Mouse (Mus musculus): ENCODE measurements around the gene Grm5. TPM values are rescaled to one million over a fixed set of nuclear protein-coding genes. Genes with fewer than 3 reads are reported as not detected.

Grm5 gene
- under 1 TPM in 1 of 26 experiments, not detected in 25; 0.16 TPM for total RNA-seq (2018; cell fraction: chromatin; rRNA removed)
- under 1 TPM in 2 of 26 experiments, not detected in 24; 0.05 TPM for total RNA-seq (2018; cell fraction: cytosol; rRNA removed)
- under 1 TPM in 4 of 26 experiments, not detected in 22; 0.06 to 0.17 (median 0.16) TPM for total RNA-seq (2018; cell fraction: nucleus; rRNA removed)
- polyA plus RNA-seq (2018) = not detected in 3 replicates

DNA sequence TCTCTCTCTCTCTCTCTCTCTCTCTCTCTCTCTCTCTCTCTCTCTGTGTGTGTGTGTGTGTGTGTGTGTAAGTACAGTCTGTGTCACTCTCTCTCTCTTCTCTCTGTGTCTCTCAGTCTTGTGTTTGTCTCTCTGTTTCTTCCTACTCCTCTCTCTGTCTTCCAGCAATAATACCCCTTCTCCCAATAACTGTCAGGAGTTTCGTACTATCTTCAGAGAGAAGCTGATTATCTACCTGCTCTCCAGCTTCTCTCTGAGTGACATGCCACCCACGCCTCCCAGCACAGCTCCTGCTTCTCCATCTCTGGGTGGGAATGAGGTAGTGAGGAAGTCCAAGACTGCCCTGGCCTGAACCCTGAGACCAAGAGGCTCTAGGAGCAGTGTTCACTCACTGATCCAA lies at the start of gene Grm5:
Gene Grm5, plus strand, starts transcription at position 301 of the 400 bp plus-strand sequence.
- no peak within 1 kb of the TSS for H3K27ac ChIP-seq
- 34% methylated on average over 2 of the region's 2 CpGs for whole genome bisulfite sequencing (ENCODE audit: missing documents)
- no peaks in the 10 kb centered on the region for H3K79me2 ChIP-seq (ENCODE audit: inconsistent target)
- H3K4me3 ChIP-seq (ENCODE audit: inconsistent target) = no peak within 1 kb of the TSS
- no peaks in the 10 kb centered on the region for H3K36me3 ChIP-seq (ENCODE audit: inconsistent target)

DNA sequence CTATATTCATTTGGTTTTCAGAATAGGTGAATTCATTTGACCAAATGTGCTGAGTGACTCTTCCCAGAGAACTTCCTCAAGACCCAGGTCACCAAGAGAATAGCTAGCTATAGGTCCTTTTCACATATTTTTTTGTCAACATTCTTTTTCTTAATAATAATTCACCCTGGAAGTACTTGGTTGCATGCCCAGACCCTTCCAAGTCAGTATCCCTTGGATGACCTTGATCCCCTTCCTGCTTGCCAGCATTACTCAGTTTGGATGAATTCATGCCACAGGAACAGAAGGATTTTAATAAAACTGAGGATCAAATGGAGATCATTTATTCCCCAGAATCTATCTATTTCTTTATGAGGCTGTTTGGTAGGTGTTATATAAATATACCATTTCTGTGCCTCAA lies 44.9 kb upstream of the Grm5 start:
- Histone ChIP-seq H3K36me3 (ENCODE audit: inconsistent target) (no peaks in the 10 kb centered on the region), H3K4me3 (ENCODE audit: inconsistent target) (no peak overlapping the region), H3K27ac (no peak overlapping the region), H3K79me2 (ENCODE audit: inconsistent target) (no peaks in the 10 kb centered on the region)

DNA sequence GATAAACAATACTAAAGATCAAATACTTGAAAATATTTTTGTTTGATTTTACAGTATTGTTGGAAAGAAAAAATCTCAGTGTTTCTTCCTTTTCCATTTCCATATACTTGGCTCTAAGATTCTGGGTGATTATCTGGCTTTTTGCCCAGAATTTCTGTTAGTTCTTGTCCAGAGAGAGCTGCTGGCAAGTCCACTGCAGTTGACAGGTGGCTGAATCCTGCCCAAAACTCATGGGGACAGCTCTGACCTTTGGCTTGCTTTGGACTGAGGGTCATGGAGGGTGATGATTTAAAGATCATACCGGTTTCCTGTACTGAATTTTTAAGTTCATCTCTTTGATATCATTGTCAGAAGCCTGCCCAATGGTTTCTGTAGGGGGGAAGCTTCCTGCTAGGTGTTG lies 18.7 kb upstream of the Grm5 start:
- H3K36me3 ChIP-seq (ENCODE audit: inconsistent target) = no peaks in the 10 kb centered on the region
- 43% methylated on average over 1 of the region's 1 CpGs for WGBS (ENCODE audit: missing documents)
- H3K27ac ChIP-seq = no peak overlapping the region
- H3K79me2 ChIP-seq (ENCODE audit: inconsistent target) = no peaks in the 10 kb centered on the region
- no peak overlapping the region for H3K4me3 ChIP-seq (ENCODE audit: inconsistent target)

DNA sequence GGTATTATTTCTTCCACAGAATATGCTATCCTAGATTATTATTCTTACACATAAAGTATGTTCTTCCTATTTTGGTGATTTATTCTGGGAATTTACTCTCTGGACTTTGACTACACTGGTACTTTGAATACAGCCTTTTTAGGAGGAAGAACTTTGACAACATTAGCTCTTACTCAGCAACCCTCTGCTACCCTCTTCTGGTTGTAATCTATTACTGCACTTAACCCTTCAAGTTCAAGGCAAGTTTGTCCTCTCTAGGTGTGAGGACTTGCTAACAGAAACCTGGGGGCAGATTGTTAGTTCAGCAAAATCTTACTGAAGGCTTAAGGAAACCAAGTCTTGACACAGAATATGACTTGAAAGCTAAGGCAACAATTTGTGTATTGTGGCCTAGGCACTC lies 17.5 kb upstream of the Grm5 start:
- no peaks in the 10 kb centered on the region for H3K79me2 ChIP-seq (ENCODE audit: inconsistent target)
- H3K27ac ChIP-seq = no peak overlapping the region
- no peak overlapping the region for H3K4me3 ChIP-seq (ENCODE audit: inconsistent target)
- H3K36me3 ChIP-seq (ENCODE audit: inconsistent target) = no peaks in the 10 kb centered on the region

DNA sequence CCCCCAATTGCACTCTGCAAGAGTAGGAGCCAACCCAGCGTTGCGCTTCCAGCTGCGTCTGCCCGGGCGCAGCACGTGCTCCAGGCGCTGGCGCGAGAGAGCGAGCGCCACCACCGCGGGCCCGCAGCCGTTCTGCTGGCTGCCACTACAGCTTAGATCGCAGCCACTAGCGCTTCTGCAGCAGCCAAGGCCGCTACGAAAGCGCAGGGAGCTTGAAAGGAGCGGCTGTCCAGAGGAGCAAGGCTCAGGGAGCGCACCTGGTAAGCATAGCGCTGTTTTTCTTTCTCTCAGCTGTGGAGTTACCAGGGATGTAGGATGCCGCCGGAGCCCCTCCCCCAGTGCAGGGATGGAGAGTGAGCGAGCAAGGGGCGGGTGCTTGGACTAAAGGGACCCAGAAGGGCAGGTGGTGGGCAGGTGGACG lies 323 bp downstream of the Grm5 start:
- H3K4me3 ChIP-seq (ENCODE audit: inconsistent target) = no peak overlapping the region
- 5% methylated on average over 28 of the region's 28 CpGs for WGBS (ENCODE audit: missing documents)
- H3K27ac ChIP-seq = no peak overlapping the region
- no peaks in the 10 kb centered on the region for H3K36me3 ChIP-seq (ENCODE audit: inconsistent target)
- no peaks in the 10 kb centered on the region for H3K79me2 ChIP-seq (ENCODE audit: inconsistent target)

DNA sequence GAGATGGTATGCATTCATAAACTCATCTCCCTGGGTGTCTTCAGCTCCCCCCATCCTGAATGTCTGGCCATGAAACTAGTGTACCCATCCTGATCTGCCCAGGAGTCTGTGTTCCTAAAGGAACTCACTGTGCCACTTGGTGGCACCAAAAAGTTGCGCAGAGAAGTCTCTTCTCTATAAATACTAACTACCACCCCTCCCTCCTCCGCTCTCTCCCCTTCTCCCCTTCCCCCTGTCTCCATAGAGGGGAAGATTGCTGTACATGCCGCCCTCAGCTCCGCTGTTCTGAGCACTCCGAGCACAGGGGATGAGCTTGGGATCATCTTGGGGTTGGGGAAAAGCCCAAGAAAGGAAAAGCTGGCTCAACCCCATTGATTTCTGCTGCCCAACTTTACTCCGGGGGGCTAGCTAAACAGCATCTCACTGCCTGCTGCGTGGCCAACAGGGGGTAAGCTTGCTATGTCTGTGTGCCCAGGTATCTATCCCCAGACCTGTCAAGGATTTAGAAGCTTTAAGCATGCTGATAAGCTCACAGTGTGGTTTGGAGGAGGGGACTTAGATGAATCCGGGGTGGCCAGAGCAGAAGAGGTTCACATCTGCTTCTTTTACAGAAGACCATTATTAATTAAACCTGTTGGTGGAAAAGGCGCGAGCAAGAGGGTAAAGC lies 2.4 kb downstream of the Grm5 start:
- Histone ChIP-seq H3K79me2 (ENCODE audit: inconsistent target) (no peaks in the 10 kb centered on the region), H3K27ac (no peak overlapping the region), H3K36me3 (ENCODE audit: inconsistent target) (no peaks in the 10 kb centered on the region), H3K4me3 (ENCODE audit: inconsistent target) (no peak overlapping the region)
- 32% methylated on average over 10 of the region's 10 CpGs for WGBS (ENCODE audit: missing documents)

DNA sequence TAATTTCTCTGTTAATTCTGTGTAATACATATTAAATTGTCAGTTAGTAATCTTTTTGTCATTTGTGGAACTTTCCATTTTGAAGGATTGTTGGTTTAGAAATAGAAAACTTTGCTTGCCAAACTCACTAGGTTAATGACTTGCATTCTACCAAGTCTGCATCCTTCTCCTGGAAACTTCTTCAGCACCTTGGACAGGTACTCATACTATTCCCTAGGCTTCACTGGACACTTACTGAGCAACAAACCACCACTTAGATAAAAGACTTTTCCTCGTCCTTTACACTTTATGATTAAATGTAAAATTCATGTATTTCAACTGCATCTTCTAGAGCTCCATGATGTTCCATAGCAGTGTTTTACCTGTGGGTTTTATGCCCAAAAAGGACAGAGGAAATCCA lies 4.0 kb downstream of the Grm5 start:
- H3K36me3 ChIP-seq (ENCODE audit: inconsistent target) = no peaks in the 10 kb centered on the region
- WGBS (ENCODE audit: missing documents) = 38% methylated on average over 1 of the region's 1 CpGs
- no peak overlapping the region for H3K27ac ChIP-seq
- H3K79me2 ChIP-seq (ENCODE audit: inconsistent target) = no peaks in the 10 kb centered on the region
- H3K4me3 ChIP-seq (ENCODE audit: inconsistent target) = no peak overlapping the region

DNA sequence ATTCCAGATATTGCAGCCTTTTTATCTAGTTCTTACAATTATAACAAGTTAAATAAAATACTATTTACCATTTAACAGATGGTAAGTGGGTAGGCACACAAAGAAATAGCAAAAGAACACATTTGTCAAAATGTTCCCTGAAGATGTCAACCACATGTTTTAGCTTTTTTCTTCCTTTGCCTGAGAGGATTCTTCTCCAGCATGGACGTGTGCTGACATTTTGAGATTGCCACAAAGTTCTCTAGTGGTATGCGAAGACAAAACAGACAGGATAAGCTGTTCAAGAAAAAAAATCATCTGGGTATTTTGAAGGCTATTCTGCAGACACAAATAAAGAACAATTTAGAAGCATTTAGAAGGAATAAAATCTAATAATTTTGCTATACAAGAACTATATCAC lies 42.3 kb downstream of the Grm5 start:
- Histone ChIP-seq H3K36me3 (ENCODE audit: inconsistent target) (no peaks in the 10 kb centered on the region), H3K4me3 (ENCODE audit: inconsistent target) (no peak overlapping the region), H3K79me2 (ENCODE audit: inconsistent target) (no peaks in the 10 kb centered on the region), H3K27ac (no peak overlapping the region)
- 73% methylated on average over 2 of the region's 2 CpGs for WGBS (ENCODE audit: missing documents)

DNA sequence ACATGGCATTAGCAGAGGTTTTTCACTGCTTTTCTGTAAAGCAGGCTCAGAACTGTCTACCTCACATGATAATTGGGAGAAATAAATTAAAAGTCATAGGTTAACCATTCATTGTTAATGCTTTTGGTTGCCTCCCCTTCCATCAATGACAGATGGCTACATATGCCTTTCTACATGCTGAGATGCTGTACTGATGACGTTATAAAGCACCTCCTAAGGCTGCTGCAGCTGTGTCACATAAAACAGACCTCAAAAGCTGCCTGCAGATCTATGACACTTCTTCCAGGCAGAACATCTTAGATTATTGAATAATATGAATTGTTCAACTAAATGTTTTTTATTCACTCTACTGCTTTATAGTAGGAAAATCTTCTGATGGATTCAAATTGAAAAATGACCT lies 51.6 kb downstream of the Grm5 start:
- Histone ChIP-seq H3K27ac (no peak overlapping the region), H3K4me3 (ENCODE audit: inconsistent target) (no peak overlapping the region), H3K79me2 (ENCODE audit: inconsistent target) (no peaks in the 10 kb centered on the region), H3K36me3 (ENCODE audit: inconsistent target) (no peaks in the 10 kb centered on the region)
- WGBS (ENCODE audit: missing documents) = 56% methylated on average over 1 of the region's 1 CpGs

DNA sequence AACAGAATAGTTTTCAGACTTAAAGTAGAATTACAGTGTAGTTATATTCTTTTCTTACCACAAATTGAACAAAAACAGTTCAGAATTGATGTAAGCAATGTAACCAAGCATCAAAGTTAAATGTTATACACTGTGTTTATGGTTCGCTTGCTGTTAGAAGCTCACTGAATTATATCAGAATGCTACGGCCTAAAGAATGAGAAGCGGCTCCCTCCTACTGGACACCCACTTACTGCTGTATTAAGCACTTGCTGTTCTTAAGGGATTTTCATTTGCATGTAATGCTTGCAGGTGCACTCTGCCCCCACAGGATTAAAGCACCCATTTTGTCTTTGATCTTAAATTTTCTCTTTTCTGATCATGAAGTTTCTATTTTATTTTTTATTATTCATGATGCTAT lies 66.6 kb downstream of the Grm5 start:
- WGBS (ENCODE audit: missing documents) = 91% methylated on average over 3 of the region's 3 CpGs
- H3K79me2 ChIP-seq (ENCODE audit: inconsistent target) = no peaks in the 10 kb centered on the region

DNA sequence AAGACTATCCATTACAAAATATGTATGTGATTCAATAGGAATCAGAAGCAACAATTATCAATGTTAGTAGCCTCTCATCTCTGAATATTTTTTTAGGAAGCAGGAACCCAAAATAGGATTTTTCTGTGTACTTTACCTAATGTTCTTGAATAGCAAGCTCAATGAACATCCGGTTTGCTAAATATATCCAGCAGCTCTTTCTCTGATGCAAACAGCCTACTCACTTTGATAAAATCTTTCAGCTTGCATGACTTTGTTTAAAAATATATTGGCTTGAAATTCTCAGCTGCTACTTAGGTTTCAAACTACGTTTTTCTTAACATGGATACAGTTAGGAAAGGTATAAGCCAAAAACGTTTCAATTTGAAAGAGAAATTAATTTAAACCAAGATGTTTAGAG lies 77.8 kb downstream of the Grm5 start:
- no peaks in the 10 kb centered on the region for H3K79me2 ChIP-seq (ENCODE audit: inconsistent target)
- H3K27ac ChIP-seq = no peak overlapping the region
- no peaks in the 10 kb centered on the region for H3K36me3 ChIP-seq (ENCODE audit: inconsistent target)
- no peak overlapping the region for H3K4me3 ChIP-seq (ENCODE audit: inconsistent target)
- WGBS (ENCODE audit: missing documents) = 60% methylated on average over 3 of the region's 3 CpGs

More for the DNA sequence above, 66.6 kb downstream of the Grm5 start:
- Histone ChIP-seq H3K4me3 (ENCODE audit: inconsistent target) (no peak overlapping the region), H3K36me3 (ENCODE audit: inconsistent target) (no peaks in the 10 kb centered on the region), H3K27ac (no peak overlapping the region)

DNA sequence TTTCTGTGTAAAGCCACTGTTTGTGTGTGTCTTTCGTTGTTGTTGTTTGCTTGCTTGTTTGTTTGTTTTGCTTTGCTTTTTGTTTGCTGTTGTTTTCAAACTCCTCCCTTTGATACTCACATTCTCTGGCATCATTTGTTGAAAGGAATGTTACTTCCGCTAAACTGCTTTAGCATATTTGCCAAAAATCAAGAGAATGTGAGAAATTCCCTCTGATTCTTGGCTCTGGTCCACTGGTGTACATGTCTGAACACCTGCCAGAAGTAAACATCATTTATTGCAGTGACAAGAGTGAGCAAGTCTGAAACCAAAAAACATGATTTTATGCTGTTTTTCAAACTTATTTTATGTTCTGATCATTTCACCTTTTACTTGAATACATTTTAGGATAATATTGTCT lies 80.1 kb downstream of the Grm5 start:
- Histone ChIP-seq H3K4me3 (ENCODE audit: inconsistent target) (no peak overlapping the region), H3K79me2 (ENCODE audit: inconsistent target) (no peaks in the 10 kb centered on the region), H3K27ac (no peak overlapping the region), H3K36me3 (ENCODE audit: inconsistent target) (no peaks in the 10 kb centered on the region)
- 78% methylated on average over 2 of the region's 2 CpGs for WGBS (ENCODE audit: missing documents)

DNA sequence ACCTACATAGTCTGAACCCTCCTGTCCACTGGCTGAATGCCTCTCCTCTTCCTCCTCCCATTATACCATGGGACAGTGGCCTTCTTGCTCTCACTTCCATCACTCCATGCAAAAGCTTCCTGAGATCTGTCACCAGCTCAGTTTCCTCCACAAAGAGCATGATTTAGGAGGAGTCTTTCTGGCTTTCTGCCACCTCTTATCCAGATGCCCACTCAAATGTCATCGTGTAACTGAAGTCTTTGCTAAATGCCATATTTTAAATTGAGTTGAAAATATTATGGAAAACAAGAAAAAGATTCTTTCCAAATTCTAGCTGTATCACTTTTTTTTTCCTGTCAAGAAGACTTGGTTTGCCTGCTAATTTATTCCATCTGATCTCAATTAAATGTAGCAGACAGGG lies 132.4 kb downstream of the Grm5 start:
- no peaks in the 10 kb centered on the region for H3K79me2 ChIP-seq (ENCODE audit: inconsistent target)
- no peak overlapping the region for H3K4me3 ChIP-seq (ENCODE audit: inconsistent target)
- no peak overlapping the region for H3K27ac ChIP-seq
- H3K36me3 ChIP-seq (ENCODE audit: inconsistent target) = no peaks in the 10 kb centered on the region
- 100% methylated on average over 1 of the region's 1 CpGs for WGBS (ENCODE audit: missing documents)

DNA sequence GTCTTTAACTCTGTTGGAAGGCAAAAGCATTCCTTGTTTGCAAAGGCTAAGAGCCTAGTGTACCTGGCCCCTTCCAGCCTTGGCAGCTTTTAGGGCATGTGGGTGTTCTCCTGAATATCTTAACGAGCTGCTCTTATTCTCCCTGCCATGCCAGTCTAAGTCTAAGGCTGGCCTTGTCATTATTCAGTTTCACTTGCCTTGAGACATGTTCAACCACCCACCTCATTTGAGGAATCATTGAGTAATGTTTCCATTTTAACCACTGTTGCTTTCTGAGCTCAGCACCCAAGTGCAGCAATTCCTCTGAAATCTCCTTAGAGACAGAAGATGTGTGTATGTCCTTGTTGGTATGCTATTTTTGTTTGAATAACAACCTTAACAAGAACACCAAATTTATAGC lies 134.7 kb downstream of the Grm5 start:
- no peak overlapping the region for H3K27ac ChIP-seq
- 67% methylated on average over 1 of the region's 1 CpGs for WGBS (ENCODE audit: missing documents)
- no peak overlapping the region for H3K4me3 ChIP-seq (ENCODE audit: inconsistent target)
- H3K36me3 ChIP-seq (ENCODE audit: inconsistent target) = no peaks in the 10 kb centered on the region
- no peaks in the 10 kb centered on the region for H3K79me2 ChIP-seq (ENCODE audit: inconsistent target)

DNA sequence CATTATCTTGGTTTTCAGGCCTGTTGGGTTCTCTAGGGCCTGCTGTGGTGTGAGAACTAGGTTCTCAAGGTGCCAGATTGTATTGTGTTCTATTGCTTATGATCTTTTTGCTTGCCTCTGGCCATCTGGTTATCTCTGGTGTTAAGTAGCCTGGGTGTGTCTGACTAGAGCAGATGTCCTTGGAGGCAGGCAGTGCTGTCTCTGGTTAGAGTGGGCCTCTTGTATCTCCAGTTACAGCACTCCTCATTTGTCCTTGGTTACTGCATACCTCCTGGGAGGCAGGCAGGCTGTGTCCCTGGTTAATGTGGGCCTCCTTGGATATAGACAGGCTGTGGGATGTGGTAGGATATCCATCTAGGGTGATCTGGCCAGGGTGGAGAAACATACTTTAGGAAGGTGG lies 150.5 kb downstream of the Grm5 start:
- Histone ChIP-seq H3K79me2 (ENCODE audit: inconsistent target) (no peaks in the 10 kb centered on the region), H3K27ac (no peak overlapping the region), H3K4me3 (ENCODE audit: inconsistent target) (no peak overlapping the region), H3K36me3 (ENCODE audit: inconsistent target) (no peaks in the 10 kb centered on the region)

DNA sequence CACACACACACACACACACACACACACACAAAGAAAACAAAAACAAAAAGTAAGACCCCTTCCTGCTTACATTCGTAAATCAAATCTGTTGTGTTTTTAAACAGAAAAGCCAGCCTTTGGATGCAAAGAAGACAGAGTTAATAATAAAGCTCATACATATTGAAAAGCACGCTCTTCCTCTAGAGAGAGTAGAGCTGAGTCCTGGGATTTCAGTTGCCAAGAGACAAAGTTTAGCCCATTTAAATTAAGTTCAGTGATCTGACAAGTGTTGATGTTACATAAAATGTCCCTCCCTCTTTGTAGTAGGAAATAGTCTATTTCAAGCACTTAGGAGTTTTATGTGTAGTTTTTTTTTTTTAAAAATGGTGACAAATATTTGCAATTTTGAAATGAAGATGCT lies 178.0 kb downstream of the Grm5 start:
- Histone ChIP-seq H3K27ac (no peak overlapping the region), H3K36me3 (ENCODE audit: inconsistent target) (no peaks in the 10 kb centered on the region), H3K79me2 (ENCODE audit: inconsistent target) (no peaks in the 10 kb centered on the region), H3K4me3 (ENCODE audit: inconsistent target) (no peak overlapping the region)
- WGBS (ENCODE audit: missing documents) = 79% methylated on average over 2 of the region's 2 CpGs
